Mouse (Mus musculus) MEL (cell line): ENCODE measurements at regions not wholly inside any gene's neighbourhood (a gene's known extent, or its start where the extent isn't known, plus 50 kb on each side); places are given as distances from the start of the nearest gene placed in this dataset.

ENCODE experiments used
- DNase-seq: peaks from one replicate; pipeline ENCODE4 v3.0.0; 2011; ENCODE audit warnings: low read depth, low spot score
- H3K27ac ChIP-seq: 2 replicates; pipeline ENCODE4 v1.5.1; 2012; ENCODE audit warnings: low read depth, mild to moderate bottlenecking, control low read depth, low read length, moderate library complexity; ENCODE audit not compliant: control insufficient read depth
- H3K27me3 ChIP-seq, 2 experiments: fragments of 150-350 bp in 1 of 2; sonication (generic) in 1 of 2; 2 replicates each; pipeline ENCODE4 v1.6.1; 2012; ENCODE audit warnings: low read length in 2 of 2, mild to moderate bottlenecking in 2 of 2, improper control_type of control experiment in 1 of 2, moderate library complexity in 1 of 2; ENCODE audit not compliant: insufficient read depth in 2 of 2, control insufficient read depth in 1 of 2
- H3K36me3 ChIP-seq, 2 experiments: 2 replicates each; pipeline ENCODE4 v1.6.1; 2012 to 2014; ENCODE audit warnings: low read length in 2 of 2, improper control_type of control experiment in 1 of 2, inconsistent platforms in 1 of 2, mild to moderate bottlenecking in 1 of 2; ENCODE audit not compliant: insufficient read depth in 2 of 2, control insufficient read depth in 1 of 2
- H3K4me1 ChIP-seq, 2 experiments: fragments of 150-350 bp in 1 of 2; sonication (generic) in 1 of 2; 2 replicates each; pipeline ENCODE4 v1.6.1; 2012; ENCODE audit warnings: low read length in 2 of 2, improper control_type of control experiment in 1 of 2, mild to moderate bottlenecking in 1 of 2; ENCODE audit not compliant: insufficient read depth in 2 of 2, control insufficient read depth in 1 of 2
- H3K4me3 ChIP-seq, 2 experiments: fragments of 150-350 bp in 1 of 2; sonication (generic) in 1 of 2; 2 replicates each; pipeline ENCODE4 v1.5.1; 2012; ENCODE audit warnings: low read depth in 2 of 2, low read length in 2 of 2, mild to moderate bottlenecking in 2 of 2, moderate library complexity in 2 of 2, control low read depth in 1 of 2, improper control_type of control experiment in 1 of 2; ENCODE audit not compliant: control insufficient read depth in 1 of 2, insufficient read depth in 1 of 2
- H3K79me2 ChIP-seq: 2 replicates; pipeline ENCODE4 v1.6.1; 2012; ENCODE audit warnings: mild to moderate bottlenecking, low read length, moderate library complexity; ENCODE audit not compliant: control insufficient read depth, poor library complexity, insufficient read depth
- H3K9ac ChIP-seq: 2 replicates; pipeline ENCODE4 v1.6.1; 2012; ENCODE audit warnings: low read depth, mild to moderate bottlenecking, control low read depth, low read length, moderate library complexity; ENCODE audit not compliant: control insufficient read depth, poor library complexity, severe bottlenecking
- H3K9me3 ChIP-seq: fragments of 150-350 bp; sonication (generic); replicated peaks from 2 replicates; pipeline ENCODE4 v1.6.1; 2012; ENCODE audit warnings: mild to moderate bottlenecking, low read length, improper control_type of control experiment, moderate library complexity; ENCODE audit not compliant: insufficient read depth
- BHLHE40 ChIP-seq: IDR thresholded peaks from 2 replicates; pipeline ENCODE4 v1.6.1; 2012; ENCODE audit warnings: low read depth, mild to moderate bottlenecking, inconsistent platforms, low read length, improper control_type of control experiment, borderline replicate concordance
- CHD1 ChIP-seq: IDR thresholded peaks from 2 replicates; pipeline ENCODE4 v1.6.1; 2012; ENCODE audit warnings: low read depth, mild to moderate bottlenecking, inconsistent platforms, low read length, improper control_type of control experiment
- CHD2 ChIP-seq: IDR thresholded peaks from 2 replicates; pipeline ENCODE4 v1.6.1; 2011; ENCODE audit warnings: low read length, improper control_type of control experiment
- CTCF ChIP-seq, 3 experiments: IDR thresholded peaks in 2 of 3; conservative IDR thresholded peaks in 1 of 3; 2 replicates each; pipeline ENCODE4 v1.5.1; 2011 to 2012; ENCODE audit warnings: low read length in 3 of 3, low read depth in 2 of 3, mild to moderate bottlenecking in 2 of 3, improper control_type of control experiment in 1 of 3, inconsistent platforms in 1 of 3, mixed read lengths in 1 of 3, moderate library complexity in 1 of 3; ENCODE audit not compliant: control insufficient read depth in 1 of 3, insufficient read depth in 1 of 3, poor library complexity in 1 of 3, severe bottlenecking in 1 of 3
- E2F4 ChIP-seq: IDR thresholded peaks from 2 replicates; pipeline ENCODE4 v1.6.1; 2011; ENCODE audit warnings: low read depth, low read length, improper control_type of control experiment, borderline replicate concordance
- EP300 ChIP-seq, 2 experiments: IDR thresholded peaks; 2 replicates each; pipeline ENCODE4 v1.6.1; 2011; ENCODE audit warnings: improper control_type of control experiment in 2 of 2, low read length in 2 of 2, low read depth in 1 of 2, mild to moderate bottlenecking in 1 of 2
- ETS1 ChIP-seq: IDR thresholded peaks from 2 replicates; pipeline ENCODE4 v1.6.1; 2012; ENCODE audit warnings: low read depth, mild to moderate bottlenecking, inconsistent platforms, low read length, improper control_type of control experiment, moderate library complexity
- GABPA ChIP-seq: IDR thresholded peaks from 2 replicates; pipeline ENCODE4 v1.6.1; 2012; ENCODE audit warnings: low read depth, mild to moderate bottlenecking, inconsistent platforms, low read length, improper control_type of control experiment, moderate library complexity
- GATA1 ChIP-seq: IDR thresholded peaks from 2 replicates; pipeline ENCODE4 v1.6.1; 2011; ENCODE audit warnings: low read depth, low read length, improper control_type of control experiment
- HCFC1 ChIP-seq: IDR thresholded peaks from 2 replicates; pipeline ENCODE4 v1.6.1; 2012; ENCODE audit warnings: low read depth, mild to moderate bottlenecking, inconsistent platforms, low read length, improper control_type of control experiment, moderate library complexity
- JUND ChIP-seq: IDR thresholded peaks from 2 replicates; pipeline ENCODE4 v1.6.1; 2011; ENCODE audit warnings: low read depth, mild to moderate bottlenecking, improper control_type of control experiment, low read length
- MAFK ChIP-seq: IDR thresholded peaks from 2 replicates; pipeline ENCODE4 v1.6.1; 2011; ENCODE audit warnings: low read depth, mild to moderate bottlenecking, low read length, improper control_type of control experiment, borderline replicate concordance
- MAX ChIP-seq: IDR thresholded peaks from 2 replicates; pipeline ENCODE4 v1.6.1; 2011; ENCODE audit warnings: low read length, improper control_type of control experiment
- MAZ ChIP-seq: IDR thresholded peaks from 2 replicates; pipeline ENCODE4 v1.6.1; 2012; ENCODE audit warnings: low read depth, mild to moderate bottlenecking, inconsistent platforms, low read length, improper control_type of control experiment
- MEF2A ChIP-seq: IDR thresholded peaks from 2 replicates; pipeline ENCODE4 v1.6.1; 2014; ENCODE audit warnings: low read depth, mild to moderate bottlenecking, inconsistent platforms, low read length, improper control_type of control experiment; ENCODE audit not compliant: poor library complexity, insufficient replicate concordance, severe bottlenecking; ENCODE audit errors: extremely low read depth
- MXI1 ChIP-seq: IDR thresholded peaks from 2 replicates; pipeline ENCODE4 v1.6.1; 2011; ENCODE audit warnings: mild to moderate bottlenecking, low read depth, low read length, improper control_type of control experiment
- MYB ChIP-seq: IDR thresholded peaks from 2 replicates; pipeline ENCODE4 v1.6.1; 2011; ENCODE audit warnings: mild to moderate bottlenecking, low read depth, low read length, improper control_type of control experiment
- MYC ChIP-seq: IDR thresholded peaks from 2 replicates; pipeline ENCODE4 v1.6.1; 2011; ENCODE audit warnings: low read depth, mild to moderate bottlenecking, low read length, improper control_type of control experiment, moderate library complexity
- NELFE ChIP-seq: IDR thresholded peaks from 2 replicates; pipeline ENCODE4 v1.6.1; 2011; ENCODE audit warnings: low read depth, low read length, improper control_type of control experiment
- NRF1 ChIP-seq: IDR thresholded peaks from 2 replicates; pipeline ENCODE4 v1.6.1; 2014; ENCODE audit warnings: low read depth, mild to moderate bottlenecking, inconsistent platforms, low read length, improper control_type of control experiment, moderate library complexity; ENCODE audit not compliant: poor library complexity, insufficient read depth, severe bottlenecking
- POLR2A ChIP-seq, 2 experiments: IDR thresholded peaks; 2 replicates each; pipeline ENCODE4 v1.6.1; 2011 to 2012; ENCODE audit warnings: low read length in 2 of 2, mild to moderate bottlenecking in 2 of 2, control low read depth in 1 of 2, improper control_type of control experiment in 1 of 2, low read depth in 1 of 2, moderate library complexity in 1 of 2; ENCODE audit not compliant: control insufficient read depth in 1 of 2, insufficient read depth in 1 of 2, poor library complexity in 1 of 2
- POLR2AphosphoS2 ChIP-seq: IDR thresholded peaks from 2 replicates; pipeline ENCODE4 v1.6.1; 2011; ENCODE audit warnings: low read length, improper control_type of control experiment
- POLR2AphosphoS5 ChIP-seq: IDR thresholded peaks from 2 replicates; pipeline ENCODE4 v1.6.1; 2012; ENCODE audit warnings: low read depth, borderline replicate concordance, mild to moderate bottlenecking, inconsistent platforms, low read length, moderate library complexity, mixed read lengths
- RCOR1 ChIP-seq: IDR thresholded peaks from 2 replicates; pipeline ENCODE4 v1.6.1; 2012; ENCODE audit warnings: low read depth, mild to moderate bottlenecking, inconsistent platforms, low read length, improper control_type of control experiment
- SIN3A ChIP-seq: IDR thresholded peaks from 2 replicates; pipeline ENCODE4 v1.6.1; 2012; ENCODE audit warnings: low read length, improper control_type of control experiment, inconsistent platforms
- TAL1 ChIP-seq: IDR thresholded peaks from 2 replicates; pipeline ENCODE4 v1.6.1; 2012; ENCODE audit warnings: mild to moderate bottlenecking, inconsistent platforms, low read length, moderate library complexity, mixed read lengths
- TBP ChIP-seq: IDR thresholded peaks from 2 replicates; pipeline ENCODE4 v1.8.0; 2011; ENCODE audit warnings: low read depth, low read length, improper control_type of control experiment
- TCF12 ChIP-seq: IDR thresholded peaks from 2 replicates; pipeline ENCODE4 v1.6.1; 2014; ENCODE audit warnings: low read depth, mild to moderate bottlenecking, inconsistent platforms, low read length, improper control_type of control experiment, moderate library complexity
- UBTF ChIP-seq: IDR thresholded peaks from 2 replicates; pipeline ENCODE4 v1.6.1; 2012; ENCODE audit warnings: low read depth, mild to moderate bottlenecking, inconsistent platforms, low read length, improper control_type of control experiment, moderate library complexity, borderline replicate concordance; ENCODE audit not compliant: insufficient read depth
- USF1 ChIP-seq: IDR thresholded peaks from 2 replicates; pipeline ENCODE4 v1.6.1; 2014; ENCODE audit warnings: low read depth, mild to moderate bottlenecking, inconsistent platforms, low read length, improper control_type of control experiment, moderate library complexity
- USF2 ChIP-seq, 2 experiments: IDR thresholded peaks; 2 replicates each; pipeline ENCODE4 v1.6.1; 2011 to 2012; ENCODE audit warnings: improper control_type of control experiment in 2 of 2, low read length in 2 of 2, borderline replicate concordance in 1 of 2, inconsistent platforms in 1 of 2, low read depth in 1 of 2, mild to moderate bottlenecking in 1 of 2; ENCODE audit not compliant: insufficient read depth in 1 of 2
- ZC3H11A ChIP-seq: IDR thresholded peaks from 2 replicates; pipeline ENCODE4 v1.6.1; 2012; ENCODE audit warnings: low read depth, mild to moderate bottlenecking, inconsistent platforms, low read length, improper control_type of control experiment
- ZKSCAN1 ChIP-seq: IDR thresholded peaks from 2 replicates; pipeline ENCODE4 v1.6.1; 2012; ENCODE audit warnings: low read depth, mild to moderate bottlenecking, inconsistent platforms, low read length, improper control_type of control experiment, moderate library complexity
- ZMIZ1 ChIP-seq: IDR thresholded peaks from 2 replicates; pipeline ENCODE4 v1.6.1; 2012; ENCODE audit warnings: low read depth, mild to moderate bottlenecking, inconsistent platforms, low read length, improper control_type of control experiment, moderate library complexity
- ZNF384 ChIP-seq: IDR thresholded peaks from 2 replicates; pipeline ENCODE4 v1.6.1; 2012; ENCODE audit warnings: low read depth, mild to moderate bottlenecking, inconsistent platforms, low read length, improper control_type of control experiment

- peaks cover 0 to 25% of the 10 kb centered on the region in 2 experiments; a peak in 2 of 4 replicates for H3K36me3 ChIP-seq
- no peak overlapping the region for H3K4me3 ChIP-seq
- peak; percentile 60 for DNase-seq
- H3K9ac ChIP-seq = no peak overlapping the region
- peaks cover 13 to 15% of the 10 kb centered on the region in 2 experiments for H3K4me1 ChIP-seq
- H3K27ac ChIP-seq = no peak overlapping the region
- H3K9me3 ChIP-seq = no peaks in the 10 kb centered on the region
- H3K79me2 ChIP-seq = no peaks in the 10 kb centered on the region
- H3K27me3 ChIP-seq = peaks cover 0 to 1% of the 10 kb centered on the region in 2 experiments; a peak in 2 of 4 replicates
- TF ChIP-seq POLR2AphosphoS2 = no peak
- TF ChIP-seq TAL1 = no peak
- no peak for TF ChIP-seq NELFE
- no peak for TF ChIP-seq MEF2A
- TF ChIP-seq USF1 = no peak
- TF ChIP-seq EP300 (IDR thresholded peaks at IDR 0.05; ENCODE audit: low read depth in 1 of 2, low read length in 2 of 2) = peak; percentile 80 to 82
- peak; percentile 88 for TF ChIP-seq RCOR1
- no peak for TF ChIP-seq GABPA
- no peak for TF ChIP-seq MYB
- TF ChIP-seq E2F4 = no peak
- TF ChIP-seq MXI1 = no peak; the same call in 1 of the 2 replicates
- TF ChIP-seq USF2 (IDR thresholded peaks at IDR 0.05; ENCODE audit: borderline replicate concordance in 1 of 2, insufficient read depth in 1 of 2, low read depth in 1 of 2, low read length in 2 of 2) = no peak
- no peak for TF ChIP-seq JUND
- peak; percentile 60; the same call in 1 of the 2 replicates for TF ChIP-seq ETS1
- no peak for TF ChIP-seq ZMIZ1
- TF ChIP-seq MYC = no peak
- no peak for TF ChIP-seq CHD2
- no peak for TF ChIP-seq ZC3H11A
- TF ChIP-seq MAX = no peak
- TF ChIP-seq MAZ = no peak
- TF ChIP-seq NRF1 = no peak
- TF ChIP-seq MAFK = peak; percentile 21; the same call in 1 of the 2 replicates
- peak; percentile 45; the same call in 1 of the 2 replicates for TF ChIP-seq SIN3A
- TF ChIP-seq CHD1 = no peak
- peak; percentile 11; the same call in 1 of the 2 replicates for TF ChIP-seq ZKSCAN1
- peak; percentile 71 for TF ChIP-seq TCF12
- no peak for TF ChIP-seq UBTF
- TF ChIP-seq ZNF384 = peak; percentile 93
- TF ChIP-seq HCFC1 = 0 out of 2 replicates have a peak, but pooled peaks have one; percentile 15
- no peak for TF ChIP-seq TBP
- TF ChIP-seq GATA1 = peak; percentile 81
- no peak for TF ChIP-seq POLR2AphosphoS5
- no peak for TF ChIP-seq BHLHE40
- no peak for TF ChIP-seq POLR2A (IDR thresholded peaks at IDR 0.05; ENCODE audit: control insufficient read depth in 1 of 2, insufficient read depth in 1 of 2, low read depth in 1 of 2, low read length in 2 of 2, poor library complexity in 1 of 2)
- no peak for TF ChIP-seq CTCF (IDR thresholded peaks at IDR 0.05 in 2 of 3, conservative IDR thresholded peaks at IDR 0.05 in 1 of 3; ENCODE audit: control insufficient read depth in 1 of 3, insufficient read depth in 1 of 3, low read depth in 2 of 3, low read length in 3 of 3, poor library complexity in 1 of 3, severe bottlenecking in 1 of 3)
Measured at GRCm38 (mm10) chr5:29951381-29952350, 61.2 kb upstream of the Il6 start.
